Mouse (Mus musculus): ENCODE results near the gene Phactr1.
A peak's percentile ranks its signal among the peaks of the same experiment; 100 is the strongest.

Phactr1 gene

DNA sequence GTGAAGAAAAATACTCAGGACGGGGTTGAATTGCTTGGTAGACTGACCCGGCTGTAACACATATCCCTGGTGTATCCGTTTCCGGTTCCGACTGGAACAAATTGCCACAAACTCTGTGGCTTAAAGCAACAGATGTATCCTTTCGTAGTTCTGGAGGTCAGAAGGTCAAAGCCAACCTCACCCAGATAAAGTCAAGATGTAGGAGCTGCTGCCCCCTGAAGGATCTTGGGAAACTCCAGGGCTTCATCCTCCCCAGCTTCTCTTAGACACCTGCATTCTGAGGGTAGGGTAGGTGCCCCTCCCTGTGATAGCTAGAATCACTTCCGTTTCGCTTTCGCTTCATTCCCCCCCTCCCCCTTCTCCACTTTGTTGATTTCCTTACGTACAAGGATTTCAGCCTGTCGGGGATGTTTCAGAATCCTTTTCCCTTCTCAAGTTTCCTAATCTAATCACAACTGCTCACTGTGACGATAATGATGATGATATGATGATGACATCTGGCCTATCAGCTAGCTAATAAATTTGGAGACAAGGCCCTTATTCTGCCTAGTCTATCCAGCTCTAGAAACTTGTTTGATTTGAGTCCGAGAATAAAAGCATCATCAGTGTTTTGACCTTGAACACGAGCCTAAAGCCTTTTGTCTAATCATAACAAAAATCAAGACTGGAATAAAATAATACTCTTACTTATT, 203.8 kb downstream of the Phactr1 start:
- no peak for DNase-seq

DNA sequence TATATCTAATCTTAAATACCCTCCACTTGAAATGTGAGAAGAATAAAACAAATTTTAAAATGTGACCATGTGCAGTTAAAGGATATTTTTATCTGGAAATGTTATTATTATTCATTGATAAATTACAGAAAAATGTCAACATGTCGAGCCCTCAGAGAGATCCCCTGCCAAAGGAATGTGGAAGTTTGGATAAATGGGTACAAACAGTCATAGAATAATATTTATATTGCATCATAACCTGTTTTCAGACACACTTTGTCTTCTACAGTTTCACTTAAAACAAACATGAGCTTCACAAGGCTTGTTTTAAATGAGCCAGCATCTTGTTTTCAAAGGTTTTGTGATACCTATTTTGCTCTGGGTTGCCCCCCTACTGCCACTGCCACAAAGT, 204.3 kb downstream of the Phactr1 start:
- no peak for DNase-seq

DNA sequence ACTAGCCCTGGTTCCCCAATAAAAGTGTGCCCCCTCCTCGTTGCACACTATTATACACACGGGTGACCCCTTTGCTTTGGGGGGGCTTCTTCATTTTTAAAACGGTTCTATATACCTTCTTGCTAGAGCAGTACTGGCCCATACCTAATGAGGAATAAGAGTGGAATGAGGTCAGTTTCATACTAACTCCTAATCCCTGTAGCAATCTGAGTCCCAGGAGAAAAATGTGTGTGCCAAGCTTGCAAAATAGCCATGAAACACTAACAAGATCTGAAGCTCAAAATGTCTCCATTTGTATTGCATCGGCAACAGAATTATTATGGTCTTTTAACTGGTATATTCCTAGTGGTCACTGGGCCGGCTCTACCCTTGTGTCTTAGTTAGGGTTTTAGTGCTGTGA, 207.3 kb downstream of the Phactr1 start:
- DNase-seq, result no peak

DNA sequence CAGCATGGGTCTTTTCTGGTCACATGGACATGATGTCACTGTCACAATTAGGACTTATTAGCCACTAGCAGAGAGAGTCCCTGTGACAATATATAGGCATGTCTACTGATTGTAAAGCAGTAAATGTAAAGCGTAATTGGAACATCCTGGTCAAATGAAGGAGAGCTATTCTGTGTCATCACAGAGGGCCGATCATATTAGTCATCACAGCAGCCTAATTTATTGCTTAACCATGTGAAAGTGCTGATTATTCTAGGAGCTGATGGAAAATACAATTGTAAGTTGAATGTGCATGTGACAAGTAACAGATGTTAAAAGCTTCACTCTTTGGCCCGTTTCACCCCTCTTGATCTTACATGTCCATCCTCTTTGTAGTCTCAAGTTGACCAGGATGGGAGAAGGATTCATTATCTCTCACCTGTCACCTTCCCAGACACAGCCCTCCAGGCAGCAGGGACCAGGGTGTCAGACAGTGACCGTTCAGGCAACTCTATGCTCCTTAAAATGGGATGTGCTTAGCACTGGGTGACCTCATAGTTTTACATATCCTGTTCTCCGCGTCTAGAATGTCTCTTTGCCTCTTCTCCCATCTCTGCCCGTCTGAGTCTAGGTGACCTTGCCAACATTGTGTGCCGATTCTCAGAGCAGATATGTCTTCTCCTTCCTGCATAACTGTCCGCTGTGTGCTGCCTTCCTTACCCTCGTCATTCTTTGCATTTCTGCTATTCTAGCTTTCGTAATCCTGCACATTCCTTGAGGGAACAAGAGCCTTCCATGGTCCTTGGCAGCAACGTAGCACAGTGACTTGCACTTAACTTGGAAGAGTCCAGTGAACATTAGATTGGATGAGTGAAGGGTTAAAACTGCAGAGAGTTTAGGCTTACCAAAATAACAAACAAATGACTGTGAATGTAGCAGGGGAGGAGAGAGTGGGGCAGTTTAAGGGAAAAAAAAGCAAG, 209.4 kb downstream of the Phactr1 start:
- peak; percentile 78 for DNase-seq

DNA sequence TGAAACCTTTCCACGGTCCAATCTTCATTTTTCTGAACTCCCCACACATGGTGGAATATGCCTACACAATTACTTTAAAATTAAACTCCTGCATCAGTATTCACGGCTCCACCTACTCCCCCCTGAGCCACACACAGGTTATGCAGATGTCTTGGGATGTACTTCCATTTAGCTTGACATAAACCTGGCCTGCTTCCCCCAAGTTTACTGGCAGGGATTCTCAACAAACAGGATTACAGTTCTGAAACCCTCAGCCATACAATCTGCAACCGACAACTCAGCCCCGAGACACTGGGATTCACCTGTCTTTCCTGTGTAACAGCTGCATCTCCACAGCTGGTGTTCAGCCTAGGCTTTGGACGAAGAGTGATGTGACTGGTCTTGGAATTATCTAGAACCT, 210.2 kb downstream of the Phactr1 start:
- no peak for DNase-seq

DNA sequence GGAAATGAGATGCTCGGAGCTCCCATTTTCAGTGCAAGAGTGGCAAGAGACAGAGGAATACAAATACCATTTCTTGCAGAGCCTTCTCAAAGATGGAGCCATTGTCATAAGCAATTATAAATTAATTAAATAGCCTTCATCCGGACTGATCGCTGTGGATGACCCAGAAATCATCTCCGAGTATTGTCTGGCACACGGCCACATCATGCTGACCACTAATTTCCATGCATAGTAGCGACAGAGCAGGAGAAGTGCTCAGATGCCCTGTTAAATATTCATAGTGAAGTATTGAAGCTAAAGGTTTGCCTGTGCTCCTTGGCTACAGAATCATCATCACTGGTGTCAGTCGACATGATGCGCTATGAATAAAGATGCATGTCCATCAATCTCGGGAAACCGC, 213.6 kb downstream of the Phactr1 start:
- DNase-seq, result peak; percentile 73

DNA sequence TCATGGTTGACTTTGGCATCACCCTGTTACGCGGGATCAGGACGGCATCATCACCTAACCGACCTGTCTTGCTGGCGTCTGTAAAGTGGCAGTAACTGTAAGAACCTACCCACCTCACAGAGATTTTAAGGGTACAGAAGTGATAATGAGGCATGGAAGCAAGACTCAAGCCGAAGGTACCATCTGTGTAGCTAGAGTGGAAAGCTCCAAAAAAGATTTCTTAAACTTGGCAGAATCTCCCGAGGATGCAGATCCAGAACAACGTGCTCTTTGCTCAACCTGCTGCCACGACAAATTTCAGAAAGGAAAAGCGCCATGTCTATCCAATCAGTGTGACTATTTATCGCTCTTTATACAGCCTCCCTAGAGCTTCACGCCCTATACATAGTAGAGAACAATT, 214.2 kb downstream of the Phactr1 start:
- no peak for DNase-seq

DNA sequence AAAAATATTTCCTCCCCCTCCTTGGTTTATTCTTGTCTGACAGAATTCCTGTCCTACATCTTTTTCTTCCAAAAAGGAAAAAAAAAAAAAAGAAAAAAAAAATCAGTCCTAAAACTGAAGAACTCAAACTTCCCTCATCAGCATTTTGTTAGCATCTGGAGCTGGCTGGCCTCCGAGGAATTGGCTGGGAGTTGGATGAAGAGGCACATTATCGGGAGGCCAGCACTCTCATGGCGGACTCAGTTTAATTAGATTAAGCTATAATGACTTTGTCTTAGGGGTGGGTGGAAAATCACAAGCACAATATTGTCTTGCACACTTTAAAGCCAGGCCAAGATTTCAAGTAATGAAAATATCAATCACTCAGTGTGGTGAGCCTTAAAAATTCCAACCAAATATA, 215.6 kb downstream of the Phactr1 start:
- no peak for DNase-seq

DNA sequence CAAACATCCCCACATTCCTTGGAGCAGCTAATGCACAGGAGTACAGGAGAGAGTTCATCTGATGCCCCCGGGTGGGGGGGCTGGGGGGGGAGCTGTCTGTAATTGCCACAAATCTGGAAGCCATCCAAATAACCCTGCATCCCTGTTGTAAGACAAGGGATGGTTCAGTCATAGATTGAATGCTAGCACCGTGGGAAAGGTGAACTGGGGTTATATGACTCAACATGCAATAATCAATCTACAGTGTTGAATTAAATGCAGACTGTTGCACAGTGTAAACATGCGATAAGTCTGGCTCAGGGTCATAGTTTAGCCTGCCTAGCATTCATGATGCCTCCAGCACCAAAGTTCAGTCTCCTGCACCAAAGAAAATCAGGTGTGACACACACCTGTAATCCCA, 219.2 kb downstream of the Phactr1 start:
- peak; percentile 61 for DNase-seq

DNA sequence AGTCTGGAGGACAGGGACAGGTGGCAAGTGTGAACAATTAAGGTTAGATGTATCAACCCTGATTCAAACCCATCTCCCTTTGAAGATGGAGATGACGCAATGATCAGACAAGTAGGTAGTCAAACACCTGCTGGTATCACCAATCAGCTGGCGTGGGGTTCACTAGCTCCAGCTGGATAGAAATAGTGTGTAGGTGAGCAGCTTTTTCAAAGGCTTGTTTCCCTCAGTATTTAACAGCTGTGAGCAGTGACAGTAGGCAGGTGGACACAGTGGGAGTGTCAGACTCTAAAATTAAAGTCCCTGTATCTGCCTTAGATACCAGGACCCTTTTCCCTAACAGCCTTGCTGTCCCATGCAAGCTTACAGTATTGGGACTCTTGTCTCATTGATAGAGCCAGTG, 221.4 kb downstream of the Phactr1 start:
- DNase-seq, result no peak

DNA sequence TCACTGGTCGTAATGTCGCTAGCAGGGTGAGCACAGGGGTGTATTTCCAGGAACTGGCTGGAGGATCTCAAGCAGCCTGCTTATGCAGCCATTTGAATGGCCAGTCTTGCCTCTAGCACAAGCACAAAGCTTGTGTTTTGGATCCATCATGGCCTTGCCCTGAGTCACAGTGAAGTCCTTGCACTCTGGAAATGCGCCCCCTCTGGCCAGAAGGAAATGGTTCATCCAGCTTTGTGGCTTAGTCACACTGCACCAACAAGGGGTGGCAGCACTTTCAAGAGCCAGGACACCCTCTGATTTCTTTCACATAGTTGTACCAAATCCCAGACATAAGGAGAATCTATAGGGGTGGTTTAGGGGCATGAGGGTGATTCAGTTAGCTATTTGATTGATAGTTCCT, 222.4 kb downstream of the Phactr1 start:
- DNase-seq, result no peak

DNA sequence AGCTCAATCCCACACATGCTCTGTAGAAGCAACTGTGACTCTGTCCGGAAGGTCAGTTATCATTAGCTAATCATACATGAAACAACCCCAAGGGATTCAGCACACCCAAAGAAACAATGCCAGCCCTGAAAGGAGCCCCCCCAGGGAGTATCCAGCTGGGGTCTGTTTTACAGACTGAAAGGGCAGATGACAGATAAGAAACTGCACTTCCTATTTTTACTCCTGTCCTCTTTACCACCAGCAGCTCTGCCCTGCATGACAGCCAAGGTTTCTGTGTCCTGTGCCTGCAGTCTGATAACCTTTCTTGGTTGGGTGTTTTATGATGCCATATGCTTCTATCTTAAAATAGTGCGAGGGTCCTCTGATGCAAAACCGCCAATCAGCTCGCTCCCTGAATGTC, 225.4 kb downstream of the Phactr1 start:
- DNase-seq, result no peak

DNA sequence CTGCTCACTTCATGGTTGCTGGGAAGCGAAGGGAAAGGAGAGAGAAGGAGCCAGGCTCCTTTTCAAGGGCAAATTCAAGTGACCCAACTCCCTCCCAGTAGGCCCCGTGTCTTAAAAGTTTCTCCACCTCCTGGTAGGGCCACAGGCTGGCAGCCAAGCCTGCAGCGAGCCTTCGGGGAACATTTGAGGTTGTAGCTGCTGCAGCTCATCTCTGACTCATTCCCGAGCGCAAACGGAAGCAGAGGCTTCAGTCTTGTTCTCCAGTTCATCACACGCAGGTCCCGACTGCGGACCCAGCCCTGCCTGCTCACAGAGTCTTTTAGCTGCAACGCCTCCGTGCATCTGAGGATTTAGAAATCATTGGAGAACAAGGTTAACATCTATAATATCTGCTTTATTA, 226.6 kb downstream of the Phactr1 start:
- no peak for DNase-seq

DNA sequence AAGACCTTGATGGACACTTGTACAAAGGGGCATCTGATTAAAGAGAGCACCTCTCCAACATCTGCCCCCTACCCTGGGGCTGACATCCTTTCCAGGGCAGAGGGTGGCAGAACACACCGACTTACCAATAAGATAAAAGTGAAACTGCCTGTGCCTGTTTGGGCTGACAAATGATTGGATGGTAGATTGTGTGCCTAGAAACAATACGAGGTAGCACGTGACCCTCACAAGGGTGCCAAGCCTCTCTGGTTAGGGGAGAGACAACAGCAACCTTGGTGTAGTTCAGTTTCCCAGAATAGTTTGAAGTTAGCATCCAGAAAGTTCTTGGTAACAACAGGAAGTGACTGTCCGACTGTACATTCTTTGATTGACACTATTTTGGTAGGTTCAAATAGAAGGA, 234.7 kb downstream of the Phactr1 start:
- DNase-seq, result no peak

DNA sequence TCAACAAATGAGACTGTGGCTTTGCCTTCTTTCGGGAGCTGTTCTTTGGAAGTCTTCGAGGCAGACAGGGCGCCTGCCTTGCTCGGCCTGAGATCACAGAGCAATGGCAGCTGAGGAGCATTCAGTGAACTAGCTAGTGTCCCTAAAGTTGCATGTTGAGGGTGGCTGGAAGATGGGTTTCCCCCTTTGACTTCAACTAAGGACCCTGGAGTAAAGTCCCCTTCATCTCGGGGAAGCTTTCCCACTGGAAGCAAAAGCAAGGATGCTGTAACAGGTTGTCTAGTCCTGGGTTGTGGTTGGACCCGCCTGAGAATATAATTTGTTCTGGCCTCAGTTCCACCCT, 235.4 kb downstream of the Phactr1 start:
- no peak for DNase-seq

DNA sequence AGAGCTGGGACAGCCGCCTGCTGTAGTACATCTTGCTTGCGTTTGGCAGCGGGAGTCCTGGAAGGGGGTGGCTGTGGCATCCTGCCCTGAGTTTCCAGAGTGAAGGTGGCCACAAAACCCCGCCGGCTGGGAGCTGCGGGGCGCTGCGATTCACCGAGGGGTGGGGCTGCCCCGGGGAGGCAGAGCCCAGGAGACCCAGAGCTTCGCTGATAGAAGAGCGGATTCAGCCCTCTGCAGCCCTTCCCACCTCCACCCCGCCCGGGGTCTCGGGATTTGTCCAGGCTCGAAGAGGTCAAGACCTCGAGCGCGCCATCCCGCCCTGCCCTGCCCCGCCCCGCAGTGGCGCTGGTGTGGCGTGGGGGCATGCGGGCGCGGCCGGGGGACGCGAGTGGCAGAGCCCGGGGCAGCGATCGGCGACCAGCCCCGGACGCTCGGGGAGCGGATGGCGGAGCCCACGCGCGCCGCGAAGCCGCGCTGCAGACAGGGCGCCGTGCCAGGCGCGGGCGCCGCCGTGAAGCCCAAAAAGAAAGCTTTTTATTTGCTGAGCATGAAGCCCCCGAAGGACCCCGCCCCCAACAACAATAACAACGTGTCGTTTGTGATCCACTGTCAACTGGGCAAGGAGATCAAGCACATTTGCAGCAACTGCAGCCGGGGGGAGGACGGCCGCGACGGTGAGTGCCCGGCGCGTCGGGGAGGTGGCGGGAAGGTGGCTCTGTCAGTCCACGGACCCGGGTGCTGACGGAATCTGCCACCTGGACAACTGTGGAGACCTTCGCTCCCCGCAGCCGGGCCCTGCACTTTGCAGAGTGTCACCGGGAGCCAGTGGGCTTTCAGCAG, 236.0 kb downstream of the Phactr1 start:
- DNase-seq, result peak; percentile 83

DNA sequence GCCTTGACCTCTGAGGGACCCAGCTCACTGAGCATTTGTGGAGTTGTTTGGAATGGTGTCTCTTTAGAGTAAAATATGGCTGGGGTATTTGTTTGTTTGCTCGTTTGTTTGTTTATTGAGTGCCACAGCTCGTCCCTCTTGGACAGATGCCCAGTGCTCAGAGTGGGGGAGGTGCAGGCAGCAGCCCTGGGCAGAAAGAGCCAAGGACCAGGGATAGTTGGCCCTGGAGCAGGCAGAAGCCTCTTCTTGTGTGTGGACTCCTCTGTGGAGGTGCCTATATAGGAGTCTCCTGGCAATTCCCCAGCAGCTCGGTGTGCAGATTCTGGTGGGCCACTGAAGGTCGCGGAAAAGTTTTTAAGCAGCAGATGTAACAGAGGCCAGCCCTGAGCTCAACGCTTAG, 236.8 kb downstream of the Phactr1 start:
- peak; percentile 81 for DNase-seq

DNA sequence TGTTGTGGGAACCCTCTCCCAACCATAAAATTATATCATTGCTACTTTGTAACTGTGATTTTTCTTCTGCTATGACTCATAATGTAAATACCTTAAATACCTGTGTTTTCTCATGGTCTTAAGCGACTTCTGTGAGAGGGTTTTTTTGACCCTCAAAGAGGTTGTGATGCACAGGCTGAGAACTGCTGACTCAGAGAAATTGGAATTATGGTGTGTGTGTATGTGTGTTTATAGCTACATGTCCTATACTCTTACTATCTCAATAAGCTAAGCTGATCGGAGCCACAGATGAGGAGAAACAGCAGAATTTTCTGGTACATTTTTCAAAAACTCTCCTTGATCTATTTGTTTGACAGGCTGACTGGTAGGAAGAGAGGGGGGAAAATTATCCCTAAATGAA, 239.6 kb downstream of the Phactr1 start:
- DNase-seq, result no peak

DNA sequence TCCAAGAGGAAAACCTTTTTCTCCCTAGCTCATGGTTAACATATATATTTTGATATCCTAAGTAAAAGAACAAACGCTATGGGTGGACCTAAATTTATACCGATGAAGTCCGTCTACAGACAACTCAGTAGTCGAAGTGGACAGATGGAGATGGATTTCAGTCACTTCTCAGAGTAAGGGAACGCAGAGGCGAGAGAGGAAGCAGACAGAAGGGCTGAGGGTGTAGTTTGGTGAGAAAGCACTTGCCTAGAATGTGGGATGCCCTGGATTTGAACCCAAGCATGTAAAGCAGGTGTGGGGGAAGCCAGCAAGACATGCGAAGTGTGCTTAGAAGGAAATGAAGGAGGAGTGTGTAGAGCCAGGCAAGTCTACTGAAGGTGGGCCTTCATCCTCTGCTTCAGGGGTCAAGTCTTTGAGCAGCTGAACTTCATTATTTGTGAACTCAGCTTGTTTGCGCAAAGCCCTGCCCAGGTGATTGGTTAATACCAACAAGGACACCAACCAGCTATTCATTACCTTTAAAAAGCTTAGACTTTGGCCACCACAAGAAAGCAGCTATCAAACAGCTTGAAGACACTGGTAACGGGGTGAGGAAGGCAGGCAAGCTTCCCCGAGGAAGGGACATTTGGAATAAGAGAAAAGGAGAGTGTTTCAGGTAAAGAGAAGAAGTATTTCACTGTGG, 241.5 kb downstream of the Phactr1 start:
- no peak for DNase-seq

DNA sequence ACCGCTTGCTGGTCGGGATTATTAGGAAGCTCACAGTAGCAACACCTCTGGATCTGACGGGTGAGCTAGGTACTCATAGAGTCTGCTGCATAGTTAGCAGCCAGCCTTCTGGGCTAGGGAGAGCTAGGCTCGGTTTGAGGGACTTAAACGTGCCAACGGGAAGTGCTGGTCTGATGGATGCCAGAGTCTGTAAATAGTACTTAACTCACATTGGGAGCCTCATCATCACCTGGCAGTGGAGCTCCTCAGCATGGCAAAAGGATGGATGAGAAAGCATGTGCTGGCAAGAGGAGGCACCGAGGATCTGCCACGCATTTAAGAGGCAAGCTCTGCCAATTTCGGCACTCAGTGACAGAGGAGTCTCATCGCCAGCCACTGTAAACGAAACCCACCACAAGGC, 247.4 kb downstream of the Phactr1 start:
- no peak for DNase-seq

DNA sequence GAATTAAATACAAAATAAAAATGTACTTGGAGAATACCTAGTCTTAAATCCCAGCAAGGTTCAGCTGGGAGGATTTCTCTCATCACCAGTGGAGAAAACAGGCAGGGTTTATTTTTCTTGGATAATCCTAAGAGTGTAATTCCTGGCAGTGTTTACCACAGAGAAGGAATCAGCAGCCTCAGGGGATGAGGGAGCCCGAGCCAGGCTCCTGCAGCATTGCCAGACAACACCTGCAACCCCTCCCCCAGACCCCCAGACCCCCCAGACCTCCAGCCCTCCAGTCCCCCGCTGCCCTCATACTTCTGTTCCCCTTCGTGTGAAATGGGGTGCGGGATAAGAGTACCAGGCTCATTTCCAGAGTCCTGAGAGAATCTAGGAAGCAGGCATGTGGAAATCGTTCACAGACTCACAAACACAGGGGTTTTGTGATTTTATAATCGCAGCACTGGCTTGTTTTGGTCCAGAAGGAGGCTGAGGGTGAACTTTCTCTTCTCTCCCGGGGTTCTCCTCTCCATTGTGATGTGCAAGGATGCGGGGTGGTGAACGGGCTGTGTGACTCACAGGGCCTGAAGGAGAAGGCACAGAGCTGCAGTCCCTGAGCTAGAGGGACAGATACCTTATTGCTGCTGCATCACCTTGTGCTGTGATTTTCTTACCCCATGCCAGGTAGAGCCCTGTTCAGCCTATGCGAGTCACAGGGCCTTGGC, 249.3 kb downstream of the Phactr1 start:
- no peak for DNase-seq

DNA sequence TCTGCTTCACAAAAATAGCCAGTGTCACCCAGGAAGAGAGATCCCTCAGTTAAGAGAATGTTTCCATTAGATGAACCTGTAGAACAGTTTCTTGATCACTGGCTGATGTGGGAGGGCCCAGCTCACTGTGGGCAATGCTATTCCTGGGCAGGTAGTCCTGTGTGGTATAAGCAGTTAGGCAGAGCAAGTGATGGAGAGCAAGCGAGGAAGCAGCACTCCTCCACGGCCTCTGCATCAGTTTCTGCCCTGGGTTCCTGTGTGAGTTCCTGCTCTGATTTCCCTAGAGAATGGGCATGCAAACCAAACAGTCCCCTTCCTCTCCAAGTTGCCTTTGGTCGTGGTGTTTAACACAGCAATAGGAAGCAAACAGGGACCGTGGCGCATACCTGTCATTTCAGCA, 251.6 kb downstream of the Phactr1 start:
- no peak for DNase-seq
